Mouse (Mus musculus): ENCODE measurements around the gene Nptn. TPM values are rescaled to one million over a fixed set of nuclear protein-coding genes. Genes with fewer than 3 reads are reported as not detected.

The Nptn gene
- polyA plus RNA-seq (2014; fragmentation: Illumina TruSeq; extraction: RNeasy Lipid Tissue Mini Kit (QIAGEN cat#74804); ENCODE audit: low read depth, low replicate concordance) = 886 TPM

GRCm38 (mm10) chr9:58581958-58582540, at the start of gene Nptn:
Gene Nptn (plus strand): TSS chr9:58582240.

GRCm38 (mm10) chr9:58554908-58555684, 26.9 kb upstream of the Nptn start, which contains the start of gene Cd276:
Gene Cd276 (minus strand): TSS chr9:58555437.

Other genes with a start within 250 kb of the Nptn start
- gene Tbc1d21, start 211.8 kb upstream of the Nptn start, polyA plus RNA-seq (2014; fragmentation: Illumina TruSeq; extraction: RNeasy Lipid Tissue Mini Kit (QIAGEN cat#74804); ENCODE audit: low read depth, low replicate concordance) = not detected
- not detected for gene Insyn1, start 93.6 kb upstream of the Nptn start, polyA plus RNA-seq (2014; fragmentation: Illumina TruSeq; extraction: RNeasy Lipid Tissue Mini Kit (QIAGEN cat#74804); ENCODE audit: low read depth, low replicate concordance)
- gene Cd276, start 26.8 kb upstream of the Nptn start, polyA plus RNA-seq (2014; fragmentation: Illumina TruSeq; extraction: RNeasy Lipid Tissue Mini Kit (QIAGEN cat#74804); ENCODE audit: low read depth, low replicate concordance) = 3.5 TPM
- gene Rec114, start 161.7 kb downstream of the Nptn start, polyA plus RNA-seq (2014; fragmentation: Illumina TruSeq; extraction: RNeasy Lipid Tissue Mini Kit (QIAGEN cat#74804); ENCODE audit: low read depth, low replicate concordance) = not detected
- 0.06 TPM for gene Hcn4, start 241.2 kb downstream of the Nptn start, polyA plus RNA-seq (2014; fragmentation: Illumina TruSeq; extraction: RNeasy Lipid Tissue Mini Kit (QIAGEN cat#74804); ENCODE audit: low read depth, low replicate concordance)

Data from sigmoid colon, adult 10 weeks (tissue).